In the genomic region with DNA sequence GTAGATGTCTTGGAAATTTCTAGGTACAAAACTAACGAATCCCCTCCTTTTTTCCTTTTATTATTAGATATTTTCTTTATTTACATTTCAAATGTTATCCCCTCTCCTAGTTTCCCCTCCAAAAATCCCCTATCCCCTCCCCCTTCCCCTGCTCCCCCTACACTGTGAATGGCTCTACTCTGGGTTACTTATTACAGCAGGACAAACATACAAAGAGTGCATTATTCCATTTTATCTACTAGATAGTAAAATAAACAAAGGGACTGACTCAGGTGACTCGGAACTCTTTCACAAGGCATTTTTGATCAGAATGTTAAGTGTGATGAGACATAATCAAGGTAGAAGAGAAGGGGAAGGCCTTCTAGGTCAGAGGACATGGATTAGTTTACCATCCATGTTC, we compare ENCODE assay signal across 26 mouse cellular contexts.
"Had no signal": no experiment of that assay in that cellular context is flagged by ENCODE, and none has a peak within 500 bp of the region (broad histone marks: within the 10 kb centered on the region; RNA-seq: fewer than 3 reads in every experiment).

No protein-coding gene starts in this region.

- H3K9me3 ChIP-seq: heart, embryonic 13.5 days; heart, embryonic 15.5 days; hindbrain, embryonic 13.5 days; hindbrain, embryonic 15.5 days; kidney, embryonic 15.5 days; limb, embryonic 13.5 days; limb, embryonic 15.5 days; liver, embryonic 12.5 days had no signal

- H3K4me3 ChIP-seq: heart, adult 2 months; heart, embryonic 13.5 days; heart, embryonic 15.5 days; hindbrain, embryonic 13.5 days; hindbrain, embryonic 15.5 days; kidney, embryonic 15.5 days; limb, embryonic 13.5 days; limb, embryonic 15.5 days; liver, embryonic 12.5 days had no signal

- H3K27me3 ChIP-seq: heart, embryonic 13.5 days; heart, embryonic 15.5 days; hindbrain, embryonic 13.5 days; hindbrain, embryonic 15.5 days; kidney, embryonic 15.5 days; limb, embryonic 13.5 days; limb, embryonic 15.5 days; liver, embryonic 12.5 days had no signal

- H3K4me1 ChIP-seq: heart, embryonic 13.5 days; heart, embryonic 15.5 days; hindbrain, embryonic 13.5 days; hindbrain, embryonic 15.5 days; kidney, embryonic 15.5 days; liver, embryonic 12.5 days had no signal

- DNase-seq: gastrocnemius, postnatal 14 days; gastrocnemius, postnatal 36 days; heart, adult 11 months; heart, adult 2 months; heart, postnatal 14 days; heart, postnatal 36 days; kidney, adult 11 months; kidney, adult 2 months; kidney, adult 9 months; kidney, postnatal 14 days; kidney, postnatal 36 days; layer of hippocampus, adult 9-11 months; layer of hippocampus, postnatal 36 days; left cerebral cortex, postnatal 4 days had no signal

- H3K27ac ChIP-seq: heart, adult 2 months; heart, embryonic 13.5 days; heart, embryonic 15.5 days; hindbrain, embryonic 13.5 days; hindbrain, embryonic 15.5 days; hindbrain, postnatal 0 days; kidney, embryonic 15.5 days; kidney, postnatal 0 days; limb, embryonic 13.5 days; limb, embryonic 15.5 days; liver, embryonic 12.5 days; liver, embryonic 14.5 days had no signal

- H3K4me2 ChIP-seq: heart, embryonic 11.5 days; heart, embryonic 13.5 days; heart, embryonic 15.5 days; hindbrain, embryonic 13.5 days; hindbrain, embryonic 15.5 days; kidney, embryonic 15.5 days; limb, embryonic 13.5 days; limb, embryonic 15.5 days; liver, embryonic 12.5 days had no signal

- ATAC-seq: hindbrain, postnatal 0 days; liver, embryonic 12.5 days had no signal

- H3K36me3 ChIP-seq: heart, embryonic 13.5 days; heart, embryonic 15.5 days; hindbrain, embryonic 13.5 days; hindbrain, embryonic 15.5 days; kidney, embryonic 15.5 days; limb, embryonic 13.5 days; limb, embryonic 15.5 days; liver, embryonic 12.5 days had no signal

- H3K9ac ChIP-seq: heart, embryonic 13.5 days; heart, embryonic 15.5 days; hindbrain, embryonic 13.5 days; hindbrain, embryonic 15.5 days; kidney, embryonic 15.5 days; limb, embryonic 13.5 days; limb, embryonic 15.5 days; liver, embryonic 12.5 days; liver, embryonic 14.5 days had no signal
